Mouse (Mus musculus) myocyte (in vitro differentiated cells): ENCODE measurements around the gene Rita1. TPM values are rescaled to one million over a fixed set of nuclear protein-coding genes. Genes with fewer than 3 reads are reported as not detected.
A peak's percentile ranks its signal among the peaks of the same experiment; 100 is the strongest.

ENCODE experiments used
- H3K27me3 ChIP-seq: one replicate; pipeline ENCODE4 v1.6.1; 2011; ENCODE audit not compliant: control insufficient read depth, insufficient read depth, insufficient read length
- H3K36me3 ChIP-seq: one replicate; pipeline ENCODE4 v1.6.1; 2011; ENCODE audit not compliant: control insufficient read depth, insufficient read depth
- H3K4me2 ChIP-seq: one replicate; pipeline ENCODE4 v1.6.1; 2011; ENCODE audit warnings: low read depth, control low read depth
- H3K4me3 ChIP-seq: one replicate; pipeline ENCODE4 v1.5.1; 2011; ENCODE audit warnings: mild to moderate bottlenecking, control low read depth, moderate library complexity
- H3K79me2 ChIP-seq: one replicate; pipeline ENCODE4 v1.6.1; 2011; ENCODE audit not compliant: control insufficient read depth, insufficient read depth
- H3ac ChIP-seq: one replicate; pipeline ENCODE4 v1.6.1; 2011; ENCODE audit not compliant: control insufficient read depth, insufficient read length
- CEBPB ChIP-seq: IDR thresholded peaks from 2 replicates; pipeline ENCODE4 v1.6.1; 2011; ENCODE audit warnings: mild to moderate bottlenecking, moderate library complexity; ENCODE audit not compliant: poor library complexity, insufficient read depth, severe bottlenecking
- E2F4 ChIP-seq: IDR thresholded peaks from one replicate; pipeline ENCODE4 v1.6.1; 2011; ENCODE audit warnings: mild to moderate bottlenecking, control low read depth, moderate library complexity; ENCODE audit not compliant: insufficient read depth
- MAX ChIP-seq: IDR thresholded peaks from one replicate; pipeline ENCODE4 v1.6.1; 2011; ENCODE audit warnings: low read depth, mild to moderate bottlenecking, control low read depth
- MYOD1 ChIP-seq, 3 experiments: IDR thresholded peaks; one replicate each; pipeline ENCODE4 v1.6.1; 2011; ENCODE audit warnings: control low read depth in 2 of 3, low read depth in 2 of 3, mild to moderate bottlenecking in 2 of 3, moderate library complexity in 1 of 3; ENCODE audit not compliant: insufficient read length in 2 of 3, control insufficient read depth in 1 of 3
- MYOG ChIP-seq, 3 experiments: IDR thresholded peaks; one replicate each; pipeline ENCODE4 v1.6.1; 2011; ENCODE audit warnings: control low read depth in 2 of 3, low read depth in 2 of 3, mild to moderate bottlenecking in 2 of 3; ENCODE audit not compliant: insufficient read length in 2 of 3, control insufficient read depth in 1 of 3, insufficient read depth in 1 of 3
- POLR2A ChIP-seq: IDR thresholded peaks from one replicate; pipeline ENCODE4 v1.6.1; 2011; ENCODE audit warnings: low read depth, mild to moderate bottlenecking, control low read depth, moderate library complexity; ENCODE audit not compliant: insufficient read length
- POLR2AphosphoS2 ChIP-seq: IDR thresholded peaks from one replicate; pipeline ENCODE4 v1.6.1; 2011; ENCODE audit warnings: low read depth, control low read depth; ENCODE audit not compliant: insufficient read length
- REST ChIP-seq: IDR thresholded peaks from one replicate; pipeline ENCODE4 v1.6.1; 2011; ENCODE audit warnings: mild to moderate bottlenecking, control low read depth, moderate library complexity; ENCODE audit not compliant: insufficient read depth, insufficient read length
- SRF ChIP-seq: IDR thresholded peaks from one replicate; pipeline ENCODE4 v1.6.1; 2011; ENCODE audit warnings: low read depth; ENCODE audit not compliant: control insufficient read depth, insufficient read length
- TCF12 ChIP-seq: IDR thresholded peaks from one replicate; pipeline ENCODE4 v1.6.1; 2011; ENCODE audit warnings: mild to moderate bottlenecking, control low read depth; ENCODE audit not compliant: poor library complexity, insufficient read depth, severe bottlenecking
- TCF3 ChIP-seq: IDR thresholded peaks from one replicate; pipeline ENCODE4 v1.6.1; 2011; ENCODE audit warnings: low read depth, control low read depth; ENCODE audit not compliant: insufficient read length
- USF1 ChIP-seq: IDR thresholded peaks from one replicate; pipeline ENCODE4 v1.6.1; 2011; ENCODE audit warnings: low read depth, mild to moderate bottlenecking, control low read depth, moderate library complexity
- polyA plus RNA-seq: library from polyadenylated mRNA; unstranded; fragments of >200 nt; fragmentation: generic; extraction: Trizol; gene quantifications from one replicate; pipeline ENCODE4 v1.2.1, GENCODE M21; 2012; ENCODE audit warnings: missing spikeins

Gene Rita1
- polyA plus RNA-seq, 1 experiment = 14.7 TPM

DNA sequence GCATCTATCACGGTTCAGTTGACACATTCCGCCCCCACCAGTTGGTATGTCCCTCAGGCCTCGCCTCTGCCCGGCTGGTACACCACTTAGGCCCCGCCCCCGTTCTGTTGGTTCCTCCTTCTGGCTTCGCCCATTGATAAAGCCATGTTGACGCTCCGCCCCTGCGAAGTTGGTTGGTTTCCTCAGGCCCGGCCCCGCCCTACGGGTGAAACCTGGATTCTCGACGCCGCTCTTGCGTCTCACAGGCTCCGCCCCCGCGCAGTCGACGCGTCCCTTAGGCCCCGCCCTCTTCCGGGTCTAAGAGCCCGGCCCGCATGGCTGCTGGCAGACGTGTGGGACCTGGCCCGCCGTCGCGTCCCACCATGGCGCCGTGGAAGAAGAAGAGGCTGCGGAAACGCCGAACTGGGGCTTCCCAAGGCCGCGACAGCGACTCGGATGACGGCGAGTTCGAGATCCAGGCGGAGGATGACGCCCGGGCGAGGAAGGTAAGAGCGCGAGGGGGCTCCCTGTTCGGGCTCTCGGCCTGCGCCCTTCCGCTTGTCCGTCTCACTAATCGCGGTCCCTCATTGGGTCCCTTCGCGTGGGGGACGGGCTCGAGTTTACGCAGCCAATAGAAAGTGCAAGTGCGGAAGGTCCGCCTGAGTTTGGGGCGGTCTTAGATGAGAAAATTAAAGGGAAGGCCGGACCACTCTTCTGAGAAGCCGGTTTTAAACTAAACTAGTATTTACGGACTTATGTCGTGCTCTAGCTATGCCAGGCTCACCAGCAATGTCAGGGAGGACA lies 624 bp upstream of the Rita1 start:
- no peaks in the 10 kb centered on the region for H3K27me3 ChIP-seq
- peak overlapping the region; percentile 90 for H3K4me2 ChIP-seq
- H3K36me3 ChIP-seq = peaks cover 5% of the 10 kb centered on the region
- peak overlapping the region; percentile 92 for H3ac ChIP-seq
- TF ChIP-seq CEBPB (no peak), USF1 (no peak), MYOD1 (IDR thresholded peaks at IDR 0.05; ENCODE audit: control insufficient read depth in 1 of 3, insufficient read length in 2 of 3, low read depth in 2 of 3) (no peak), POLR2AphosphoS2 (peak; percentile 82), REST (no peak), TCF3 (no peak), POLR2A (peak; percentile 92), MYOG (IDR thresholded peaks at IDR 0.05; ENCODE audit: control insufficient read depth in 1 of 3, insufficient read depth in 1 of 3, insufficient read length in 2 of 3, low read depth in 2 of 3) (peak in 1 of 3 experiments; percentile 3), MAX (no peak), E2F4 (no peak), TCF12 (no peak)
- H3K4me3 ChIP-seq = peak overlapping the region; percentile 49
- peaks cover 40% of the 10 kb centered on the region for H3K79me2 ChIP-seq

DNA sequence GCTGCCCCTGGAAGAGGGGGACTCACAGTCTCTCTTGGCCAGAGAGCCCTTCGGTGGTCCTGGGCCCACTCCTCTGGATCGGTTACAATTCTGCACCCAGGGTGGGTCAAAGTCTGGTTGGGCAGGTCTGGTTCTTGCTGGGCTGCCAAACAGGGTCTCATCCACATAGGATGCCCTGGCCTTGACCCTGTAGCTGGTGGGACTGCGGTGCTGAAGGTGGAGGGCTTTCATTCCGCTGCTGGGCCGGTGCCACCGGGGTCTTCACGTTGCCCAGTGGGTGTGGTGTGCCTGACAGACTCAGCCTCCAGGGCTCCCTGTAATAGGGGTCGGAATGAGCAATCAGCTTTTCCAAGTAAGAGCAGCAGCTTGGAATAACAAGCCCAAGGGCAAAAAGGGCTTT lies 973 bp downstream of the Rita1 start:
- peak overlapping the region; percentile 90 for H3K4me2 ChIP-seq
- peaks cover 5% of the 10 kb centered on the region for H3K36me3 ChIP-seq
- TF ChIP-seq SRF (no peak), TCF12 (no peak), CEBPB (no peak), E2F4 (no peak), POLR2AphosphoS2 (no peak), POLR2A (no peak), USF1 (no peak), MYOG (IDR thresholded peaks at IDR 0.05; ENCODE audit: control insufficient read depth in 1 of 3, insufficient read depth in 1 of 3, insufficient read length in 2 of 3, low read depth in 2 of 3) (no peak), TCF3 (no peak), REST (no peak), MAX (no peak), MYOD1 (IDR thresholded peaks at IDR 0.05; ENCODE audit: control insufficient read depth in 1 of 3, insufficient read length in 2 of 3, low read depth in 2 of 3) (no peak)
- peaks cover 39% of the 10 kb centered on the region for H3K79me2 ChIP-seq
- peak overlapping the region; percentile 49 for H3K4me3 ChIP-seq
- H3K27me3 ChIP-seq = no peaks in the 10 kb centered on the region
- no peak overlapping the region for H3ac ChIP-seq

DNA sequence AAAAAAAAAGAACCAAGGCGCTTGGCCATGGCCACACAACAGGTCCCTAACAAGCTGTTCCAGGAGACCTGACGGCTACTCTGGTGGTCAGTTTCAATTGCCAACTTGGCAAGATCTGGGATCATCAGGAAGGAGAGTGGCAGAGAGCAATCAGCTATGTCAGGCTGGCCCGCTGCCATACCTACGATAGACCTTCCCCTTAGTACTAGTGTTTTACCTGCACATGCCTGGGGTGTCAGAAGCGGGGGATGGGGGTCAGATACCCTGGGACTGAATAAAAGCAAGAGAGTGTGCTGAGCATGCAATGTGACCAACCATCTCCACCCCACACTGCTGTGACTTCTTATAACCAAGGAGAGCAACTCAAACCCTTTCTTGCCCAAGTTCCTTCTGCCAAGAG lies 1.5 kb downstream of the Rita1 start:
- peaks cover under 1% of the 10 kb centered on the region for H3K36me3 ChIP-seq
- no peak overlapping the region for H3K4me3 ChIP-seq
- H3K27me3 ChIP-seq = no peaks in the 10 kb centered on the region
- H3ac ChIP-seq = no peak overlapping the region
- no peak for TF ChIP-seq CEBPB
- no peak for TF ChIP-seq REST
- TF ChIP-seq MYOD1 (IDR thresholded peaks at IDR 0.05; ENCODE audit: control insufficient read depth in 1 of 3, insufficient read length in 2 of 3, low read depth in 2 of 3) = no peak
- no peak for TF ChIP-seq TCF12
- no peak overlapping the region for H3K4me2 ChIP-seq
- peaks cover 34% of the 10 kb centered on the region for H3K79me2 ChIP-seq

GRCm38 (mm10) chr5:120609246-120609775 lies 3.1 kb downstream of the Rita1 start:
- Histone ChIP-seq H3K79me2 (peaks cover 19% of the 10 kb centered on the region), H3K4me2 (no peak overlapping the region), H3K27me3 (no peaks in the 10 kb centered on the region), H3ac (no peak overlapping the region), H3K4me3 (no peak overlapping the region), H3K36me3 (no peaks in the 10 kb centered on the region)
- TF ChIP-seq MAX (no peak), CEBPB (no peak)

GRCm38 (mm10) chr5:120607335-120607734 lies 5.1 kb downstream of the Rita1 start:
- TF ChIP-seq POLR2A (no peak), TCF3 (no peak), CEBPB (no peak), MYOD1 (IDR thresholded peaks at IDR 0.05; ENCODE audit: control insufficient read depth in 1 of 3, insufficient read length in 2 of 3, low read depth in 2 of 3) (no peak)
- H3K36me3 ChIP-seq = no peaks in the 10 kb centered on the region
- H3K4me2 ChIP-seq = no peak overlapping the region
- no peak overlapping the region for H3ac ChIP-seq
- H3K27me3 ChIP-seq = no peaks in the 10 kb centered on the region
- no peak overlapping the region for H3K4me3 ChIP-seq
- H3K79me2 ChIP-seq = peaks cover 9% of the 10 kb centered on the region
